Mouse (Mus musculus): ENCODE measurements around the gene Zcchc14.
A peak's percentile ranks its signal among the peaks of the same experiment; 100 is the strongest.

Gene Zcchc14

DNA sequence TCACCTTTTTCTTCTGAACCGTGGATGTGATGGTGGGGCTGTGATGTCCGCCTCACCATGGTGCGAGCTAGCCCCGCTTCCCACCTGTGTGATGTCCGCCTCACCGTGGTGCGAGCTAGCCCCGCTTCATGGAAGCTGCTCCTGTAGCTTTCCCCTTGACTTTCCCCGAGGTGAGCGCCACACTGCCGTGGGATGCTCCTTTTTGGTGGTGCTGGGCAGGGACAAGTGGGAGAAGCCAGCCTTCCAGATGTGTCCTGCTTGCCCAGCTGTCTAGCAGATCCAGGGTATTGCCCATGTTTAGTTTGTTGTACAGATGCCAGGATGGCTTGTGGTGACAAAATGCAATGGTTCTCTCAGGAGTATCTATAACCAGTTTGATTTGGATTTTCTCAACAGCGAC is 10.4 kb upstream of the Zcchc14 start:
- DNase-seq = no peak

DNA sequence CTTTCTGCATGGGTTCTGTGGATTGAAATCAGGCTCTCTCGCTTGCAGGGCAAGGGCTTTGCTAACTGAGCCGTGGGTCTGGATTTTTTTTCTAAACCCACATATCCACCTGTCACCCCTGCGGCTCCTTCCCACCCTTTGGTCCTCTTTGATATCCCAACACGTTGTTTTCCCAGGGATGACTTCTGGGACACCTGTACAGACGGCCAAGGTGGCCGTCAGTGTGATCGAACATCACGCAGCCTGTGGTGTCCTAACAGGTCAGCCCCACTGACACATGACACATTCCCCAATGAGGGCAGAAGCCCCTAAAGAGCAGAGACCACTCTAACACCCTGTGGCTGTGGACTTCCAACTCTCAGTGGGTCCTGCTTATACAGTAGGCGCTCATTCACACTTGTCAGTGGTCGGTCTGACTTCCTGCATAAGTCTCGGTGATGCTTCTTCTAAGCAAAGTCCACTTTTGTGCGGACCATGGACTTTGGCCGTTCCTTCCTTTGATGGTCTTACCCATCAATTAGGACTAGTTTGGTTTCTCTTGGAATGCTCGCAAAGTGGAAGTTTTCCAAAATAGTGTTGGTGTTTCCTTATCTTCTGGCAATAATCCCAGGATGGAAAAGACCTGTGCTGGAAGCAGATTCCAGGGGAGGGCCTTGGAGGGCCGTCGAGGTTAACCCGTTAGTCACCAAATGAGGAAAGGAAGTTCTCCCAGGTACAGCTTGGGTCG is 9.1 kb upstream of the Zcchc14 start:
- no peak for DNase-seq

DNA sequence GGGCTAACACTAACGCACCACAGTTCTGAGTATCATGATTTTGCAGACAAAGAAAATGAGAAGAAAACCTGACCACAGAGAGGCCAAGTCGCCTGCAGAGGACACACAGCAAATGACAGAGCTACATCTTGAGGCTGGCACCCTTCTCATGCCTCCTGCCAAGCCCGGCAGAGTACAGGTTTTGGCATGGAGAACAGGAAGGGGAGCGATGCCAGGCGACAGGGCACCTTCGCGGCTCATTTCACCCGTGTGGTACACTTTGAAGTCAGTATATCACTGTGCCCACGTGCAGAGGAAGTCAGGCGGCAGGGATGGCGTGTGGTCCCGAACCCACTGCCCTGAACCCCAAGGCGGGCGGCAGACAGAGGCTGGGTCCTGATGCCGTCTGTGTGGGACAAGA is 7.9 kb upstream of the Zcchc14 start:
- DNase-seq = no peak

DNA sequence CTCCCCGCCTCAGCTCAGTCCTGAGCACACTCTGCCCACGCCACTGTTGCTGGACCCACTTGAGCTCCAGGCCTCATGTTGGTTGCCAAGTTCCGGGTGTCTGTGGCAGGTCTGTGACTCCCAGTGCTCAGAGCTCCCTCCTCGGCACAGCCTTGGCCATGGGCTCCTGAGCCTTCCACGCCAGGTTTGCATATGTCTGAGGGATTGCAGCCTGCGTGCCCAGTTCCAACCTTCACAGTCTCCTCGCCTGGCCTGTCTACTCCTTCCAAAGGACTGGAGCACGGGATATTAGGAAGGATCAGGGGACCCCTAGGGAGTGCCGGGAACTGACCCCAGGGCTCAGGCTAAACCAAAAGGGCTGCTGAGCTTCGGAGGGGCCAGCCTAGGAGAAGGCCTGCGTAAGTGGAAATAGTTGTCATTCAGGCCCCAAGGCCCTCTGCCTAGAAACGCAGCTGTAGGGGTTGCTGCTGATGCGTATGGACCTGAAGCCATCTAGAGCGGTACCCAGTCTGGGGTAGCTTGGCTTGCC is 2.3 kb upstream of the Zcchc14 start:
- no peak for DNase-seq

DNA sequence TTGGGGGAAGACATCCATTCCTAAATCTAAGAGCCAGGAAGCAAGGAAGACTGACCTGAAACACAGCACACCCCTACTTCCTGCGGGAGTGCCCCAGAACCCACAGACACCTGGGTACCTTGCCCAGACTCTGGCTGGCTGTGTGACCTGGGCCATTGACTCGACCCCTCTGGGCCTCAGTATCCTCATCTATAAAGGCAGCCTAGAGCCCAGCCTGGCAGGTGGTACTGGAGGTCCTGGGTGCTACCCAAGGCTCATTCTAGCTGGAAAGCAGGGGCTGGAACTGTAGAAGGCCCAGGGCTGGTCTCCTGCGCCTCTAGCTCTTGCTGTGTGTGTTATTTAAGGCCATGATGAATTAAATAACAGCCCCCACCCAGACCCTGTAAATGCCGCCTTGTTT is 1.4 kb upstream of the Zcchc14 start:
- no peak for DNase-seq

DNA sequence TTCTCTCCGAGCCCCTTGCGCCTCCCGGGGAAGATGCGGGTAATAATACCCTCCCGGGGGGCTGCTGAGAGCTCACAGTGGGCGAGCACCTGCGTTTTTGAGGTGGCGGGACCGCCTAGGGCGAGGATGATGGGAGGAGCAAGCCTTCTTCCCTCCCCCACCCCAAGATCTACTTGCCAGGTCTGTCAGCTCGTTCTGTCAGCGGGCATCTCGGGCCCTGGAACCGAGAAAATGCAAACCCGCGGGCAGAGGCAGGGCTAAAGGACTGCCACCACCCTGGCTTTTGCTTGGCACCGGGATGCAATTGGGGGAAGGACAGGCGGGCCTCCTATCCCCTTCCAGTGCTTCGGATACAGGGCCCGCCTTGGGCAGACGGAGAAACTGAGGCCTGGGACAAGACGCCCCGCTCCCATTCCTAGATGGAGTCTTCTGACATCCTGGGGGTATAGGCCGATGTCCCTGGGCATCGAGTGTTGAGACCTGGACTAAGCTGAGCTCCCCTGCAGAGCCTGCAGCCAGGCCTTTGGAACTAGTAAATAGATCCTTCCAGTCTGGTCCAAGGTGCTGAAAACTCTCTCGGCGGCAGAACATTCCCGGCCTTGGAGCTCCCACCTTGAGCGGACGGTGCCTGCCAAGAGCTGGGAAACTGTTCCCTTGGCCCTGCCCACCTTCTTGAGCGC is 779 bp upstream of the Zcchc14 start:
- DNase-seq = no peak

DNA sequence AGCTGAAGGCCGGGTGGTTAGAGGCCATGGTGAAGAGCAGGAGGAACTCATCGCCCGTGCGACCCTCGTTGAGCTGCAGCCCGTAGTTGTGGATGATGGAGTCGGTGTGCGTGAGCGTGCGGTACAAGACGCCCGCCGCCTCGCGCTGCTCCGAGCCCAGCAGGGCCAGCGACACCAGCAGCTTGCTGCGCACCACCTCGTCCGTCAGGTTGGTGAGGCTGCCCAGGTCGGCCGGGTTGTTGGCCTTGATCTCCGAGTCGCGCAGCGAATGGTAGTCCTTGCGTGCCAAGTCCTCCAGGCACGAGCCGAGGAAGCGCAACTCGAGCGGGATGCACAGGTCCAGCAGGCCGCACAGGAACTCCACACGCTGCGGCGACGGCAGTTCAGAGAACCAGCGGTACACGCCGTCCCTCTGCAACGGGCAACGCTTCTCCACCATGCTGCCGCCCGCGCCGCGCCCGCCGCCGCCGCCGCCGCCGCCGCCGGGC is 783 bp downstream of the Zcchc14 start:
- DNase-seq = no peak

DNA sequence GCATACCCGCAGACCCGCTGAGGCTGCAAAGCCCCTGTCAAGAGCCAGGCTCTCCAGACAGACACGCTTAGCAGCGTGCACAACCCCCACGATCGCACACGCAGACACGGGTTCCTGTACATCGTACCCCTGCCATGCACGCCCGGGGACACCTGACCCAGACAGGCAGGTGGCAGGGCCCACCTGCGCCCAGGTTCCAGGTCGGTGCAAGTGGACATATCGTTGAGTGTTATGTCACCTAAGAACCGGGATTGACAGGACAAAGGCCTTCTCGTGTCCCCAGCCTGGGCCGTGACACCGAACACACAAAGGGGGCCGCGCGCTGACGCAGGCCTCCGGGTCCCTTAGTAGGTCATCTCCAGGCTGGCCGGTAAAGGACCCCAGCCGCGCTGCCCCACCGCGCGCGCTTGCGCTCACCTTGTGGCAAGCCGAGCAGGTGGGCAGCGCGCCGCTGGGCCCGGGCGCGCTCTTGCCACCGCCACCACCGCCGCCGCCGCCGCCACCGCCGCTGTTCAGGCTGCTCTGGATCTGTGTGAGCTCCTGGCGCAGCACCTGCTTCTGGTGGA is 1.3 kb downstream of the Zcchc14 start:
- no peak for DNase-seq

DNA sequence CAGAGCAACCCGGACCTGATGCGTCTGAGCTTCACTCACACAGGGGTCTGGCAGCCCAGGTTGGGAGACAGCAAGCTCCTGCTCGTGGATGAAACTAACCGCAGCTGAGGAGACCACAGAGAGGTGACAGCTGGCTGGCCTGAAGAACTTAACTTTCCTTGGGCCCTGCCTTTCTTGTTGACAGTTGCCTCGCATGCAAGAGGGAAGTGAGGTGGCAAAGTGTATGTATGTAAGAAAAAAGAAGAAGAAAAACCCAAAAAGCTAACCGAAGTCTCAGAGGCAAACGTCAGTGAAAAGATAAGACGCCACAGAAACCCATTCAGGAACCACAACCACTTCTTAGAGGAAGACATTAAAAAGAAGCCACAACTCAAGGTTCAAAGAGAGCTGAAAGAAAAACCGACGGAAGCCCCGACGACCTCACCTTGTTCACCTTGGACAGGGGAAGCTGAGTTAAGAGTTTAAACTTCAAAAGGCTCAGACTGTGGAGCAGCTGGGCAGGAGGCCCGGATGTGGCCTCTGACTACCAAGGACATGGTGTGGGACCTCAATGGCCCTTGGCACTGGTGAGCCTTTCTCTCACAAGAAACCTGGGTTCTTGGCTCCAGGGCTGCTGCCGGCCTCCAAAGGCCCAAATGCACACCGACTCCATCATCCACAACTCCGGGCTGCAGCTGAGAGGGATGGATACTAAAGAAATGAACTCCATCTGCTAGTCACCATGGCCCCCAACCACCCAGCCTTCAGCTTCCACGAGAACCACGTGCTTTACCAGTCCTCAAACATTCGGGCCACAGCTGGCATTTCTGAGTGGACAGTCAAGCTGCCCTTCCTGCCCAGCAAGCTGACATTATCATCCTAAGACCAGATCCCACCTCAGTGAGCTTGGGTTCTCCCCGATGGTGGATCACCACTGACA is 2.1 kb downstream of the Zcchc14 start:
- peak; percentile 10 for DNase-seq

DNA sequence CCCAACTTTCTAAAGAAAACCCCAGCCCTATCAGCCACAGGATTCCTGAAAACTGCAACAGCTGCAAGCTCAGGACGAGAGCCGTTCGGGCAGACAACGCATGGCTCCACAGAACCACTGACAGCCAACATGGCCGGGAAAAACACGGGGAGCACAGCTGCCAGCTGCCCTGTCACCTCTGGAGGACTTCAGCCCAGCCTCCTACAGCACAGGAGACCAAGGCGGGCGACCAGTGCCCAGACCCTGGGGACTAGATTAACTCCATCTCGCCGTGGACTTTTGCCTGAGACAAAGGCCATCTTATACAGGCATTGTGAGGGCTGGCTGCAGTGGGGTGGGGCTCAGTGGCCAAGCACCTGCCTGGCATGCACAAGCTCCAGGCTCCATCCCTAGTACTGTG is 2.8 kb downstream of the Zcchc14 start:
- DNase-seq = no peak

DNA sequence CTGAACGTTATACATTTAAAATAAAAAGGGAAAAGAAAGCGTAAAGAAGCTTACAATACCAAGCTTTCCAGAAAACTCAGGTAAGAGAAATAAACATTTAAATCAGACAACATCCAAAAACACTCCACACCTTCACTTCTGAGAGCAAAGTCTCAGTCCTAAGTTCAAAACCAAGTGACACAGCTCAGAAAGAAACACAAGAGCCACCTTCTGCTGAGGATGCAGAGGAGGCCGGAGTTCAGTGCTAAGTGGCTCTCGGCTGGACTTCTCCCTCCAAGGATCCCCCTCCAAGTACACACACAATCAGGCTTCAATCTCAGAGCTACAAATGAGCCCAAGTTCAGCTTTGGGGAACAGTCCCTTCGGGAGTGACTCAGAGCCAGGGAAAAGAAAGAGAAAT is 3.3 kb downstream of the Zcchc14 start:
- DNase-seq = no peak

DNA sequence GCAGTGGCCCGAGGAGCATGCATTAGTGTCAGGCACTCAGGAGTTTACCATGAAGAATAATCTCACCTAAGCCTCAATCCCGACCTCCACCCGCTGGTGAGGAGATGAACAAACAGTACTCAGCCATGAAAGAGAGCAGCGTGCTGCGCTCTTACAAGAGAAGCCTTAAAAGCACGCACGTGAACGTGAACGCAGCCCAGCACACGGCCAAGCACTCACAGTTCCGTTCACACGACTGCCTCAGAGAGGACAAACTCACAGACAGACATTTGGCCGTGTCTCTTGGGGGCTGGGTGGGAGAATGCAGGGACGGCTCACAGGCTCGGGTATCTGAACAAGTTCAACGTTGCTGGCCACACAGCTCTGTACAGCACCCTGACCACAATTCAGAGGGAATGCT is 4.2 kb downstream of the Zcchc14 start:
- no peak for DNase-seq

DNA sequence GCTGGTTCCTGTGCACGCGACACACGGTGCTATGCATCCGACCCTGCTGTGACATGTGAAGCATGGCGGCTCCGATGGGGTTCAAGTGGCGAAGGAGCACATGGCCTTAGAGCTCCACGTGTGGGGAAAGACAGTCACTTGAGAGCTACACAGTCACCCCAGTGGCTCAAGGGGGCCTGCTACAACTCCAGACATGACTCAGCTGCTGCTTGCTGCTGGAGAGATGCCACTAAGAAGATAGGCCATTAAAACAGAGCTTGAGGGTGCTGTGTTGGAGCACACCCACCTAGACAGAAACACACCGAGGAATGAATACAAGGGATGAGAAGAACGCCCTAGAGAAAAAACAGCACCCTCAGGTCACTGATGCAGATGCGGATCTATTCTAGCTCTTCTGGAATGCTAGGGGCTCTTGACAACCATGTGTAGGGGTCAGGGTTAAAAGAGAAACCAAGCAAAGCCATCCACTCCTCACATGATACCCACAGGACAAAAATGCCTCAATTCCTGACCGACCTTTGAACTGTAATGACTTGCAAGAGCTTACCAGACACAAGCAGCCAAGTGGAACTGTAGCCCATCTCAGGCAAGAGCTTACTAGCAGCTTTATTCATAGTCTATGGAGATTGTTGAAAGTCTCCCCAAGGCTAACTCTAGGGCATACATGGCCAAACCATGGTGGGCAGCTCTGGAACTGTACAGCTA is 5.0 kb downstream of the Zcchc14 start:
- no peak for DNase-seq

DNA sequence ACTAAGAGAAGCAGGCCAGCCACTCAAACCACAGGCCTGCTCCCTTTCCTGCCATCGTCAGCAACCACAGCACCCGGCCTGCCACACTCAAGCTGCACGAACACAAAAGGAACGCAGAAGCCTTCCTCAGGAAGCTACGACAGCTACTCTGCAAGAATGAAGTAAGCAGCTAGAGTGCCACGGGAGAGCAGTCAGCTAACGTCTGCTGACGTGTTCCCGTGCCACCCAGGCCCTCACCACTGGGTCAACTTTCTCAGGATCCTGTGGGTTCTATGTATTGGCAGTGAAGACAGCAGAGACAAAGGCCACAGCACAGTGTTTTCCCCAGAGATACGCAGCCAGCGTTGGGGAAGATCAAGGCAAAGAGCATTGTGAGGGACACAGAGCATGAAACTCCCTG is 9.3 kb downstream of the Zcchc14 start:
- DNase-seq = no peak

DNA sequence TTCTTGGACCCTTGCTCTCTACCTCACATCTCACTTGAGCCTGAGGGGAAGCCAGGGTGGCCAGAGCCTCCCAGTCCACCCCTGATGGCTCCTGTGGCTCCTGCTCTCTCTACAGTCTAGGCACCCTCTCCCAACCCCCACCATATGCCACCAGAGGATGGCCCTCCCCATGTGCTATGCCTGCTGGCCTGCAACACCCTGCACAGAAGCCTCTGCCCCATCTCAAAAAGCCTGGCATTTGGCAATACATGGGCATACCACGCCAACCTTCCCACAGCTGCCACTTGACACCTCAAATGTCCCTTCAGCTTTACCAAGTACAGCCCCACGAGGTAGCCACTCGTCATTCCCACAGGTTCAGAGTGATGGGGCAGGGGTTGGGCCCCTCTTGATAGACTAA is 9.9 kb downstream of the Zcchc14 start:
- no peak for DNase-seq

DNA sequence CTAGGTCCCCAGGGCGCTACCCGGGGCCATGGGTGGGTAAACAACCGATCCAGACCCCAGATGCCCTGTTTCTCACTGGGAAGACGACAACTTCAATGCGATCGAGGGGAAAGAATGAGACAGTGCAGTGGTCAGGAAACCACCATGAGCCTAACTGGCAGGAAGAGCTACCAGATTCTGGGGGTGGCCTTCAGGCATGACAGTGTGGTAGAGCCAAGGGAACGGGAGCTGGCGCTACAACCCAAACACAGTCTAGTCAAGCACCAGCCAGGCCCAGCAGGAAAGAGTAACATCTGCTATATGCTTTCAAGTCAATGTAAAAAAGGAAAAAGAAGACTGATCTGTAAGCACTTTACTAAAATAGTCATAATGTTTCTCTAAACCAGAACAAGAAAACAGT is 16.5 kb downstream of the Zcchc14 start:
- no peak for DNase-seq

DNA sequence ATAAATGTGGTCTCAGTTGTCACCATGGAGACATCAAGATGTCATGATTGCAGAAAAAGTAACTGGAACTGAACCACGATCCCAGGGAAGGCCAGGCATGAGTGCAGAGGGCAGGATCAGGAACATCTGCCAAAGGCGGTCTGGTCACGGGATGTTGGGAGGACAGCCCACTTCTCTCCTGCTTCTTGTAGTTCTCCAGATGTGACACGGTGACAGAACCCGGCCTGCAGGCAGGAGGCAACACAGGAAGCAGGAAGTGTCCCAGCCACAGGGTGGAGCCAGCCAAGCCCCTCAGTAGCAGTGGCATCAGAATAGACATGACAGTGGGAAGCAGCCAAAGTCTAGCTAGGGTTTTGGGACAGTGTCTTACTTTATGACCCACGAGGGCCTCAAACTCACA is 17.2 kb downstream of the Zcchc14 start:
- no peak for DNase-seq

DNA sequence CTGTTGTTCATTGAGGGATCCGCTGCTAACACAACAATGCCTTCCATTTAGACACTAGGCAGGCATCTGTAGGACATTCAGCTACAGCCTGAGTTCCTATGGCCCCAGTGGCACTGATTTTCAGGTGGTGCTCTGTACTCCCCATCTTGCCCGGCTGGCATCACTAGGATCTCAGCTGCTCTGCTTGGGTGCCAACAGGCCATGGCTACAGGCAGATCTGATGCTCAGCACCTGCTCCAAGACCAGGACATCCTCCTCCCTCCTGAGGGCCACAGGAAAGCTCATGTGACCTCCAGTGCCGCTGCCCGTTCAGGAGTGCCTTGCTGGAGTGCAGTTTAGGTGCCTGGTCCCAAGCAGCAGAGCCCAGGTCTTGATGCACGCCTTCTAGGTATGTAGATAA is 20.3 kb downstream of the Zcchc14 start:
- no peak for DNase-seq

DNA sequence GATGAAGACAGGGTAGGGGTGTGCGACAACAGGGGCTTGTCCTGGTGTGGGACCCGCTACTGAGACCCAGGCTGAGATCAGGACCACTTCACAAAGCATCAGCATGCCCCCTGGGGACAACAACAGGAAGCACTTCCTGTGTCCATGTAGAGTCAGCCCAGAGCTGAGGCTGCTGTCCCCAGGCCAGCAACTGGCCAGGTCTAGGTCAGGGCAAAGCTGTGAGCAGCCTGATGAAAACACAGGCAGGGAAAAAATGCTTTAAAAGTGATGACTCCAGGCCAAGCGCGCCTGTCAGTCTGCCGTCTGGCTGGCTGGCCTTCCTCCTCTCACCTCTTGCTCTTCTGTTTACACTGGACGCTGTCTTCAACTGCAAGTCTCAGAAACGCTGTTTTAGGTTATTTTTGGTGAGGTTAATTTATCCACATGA is 21.0 kb downstream of the Zcchc14 start:
- no peak for DNase-seq

DNA sequence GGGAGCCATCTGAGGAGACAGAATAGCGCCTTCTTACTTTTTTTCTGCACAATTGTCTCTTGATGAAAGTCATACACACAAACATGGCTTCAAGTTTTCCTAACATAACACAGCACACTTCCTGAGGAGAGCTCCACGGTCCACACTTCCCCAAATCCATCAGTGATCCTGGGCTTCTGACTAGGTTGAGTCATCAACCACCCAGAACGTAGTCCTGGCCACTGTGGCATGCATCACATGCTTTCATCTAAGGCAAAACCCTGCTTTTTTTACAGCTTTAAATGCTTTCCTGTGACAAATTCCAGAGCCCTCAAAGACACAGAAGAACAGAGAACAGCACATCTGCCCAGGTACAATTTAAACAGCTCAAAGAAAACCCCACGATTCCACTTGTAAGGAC is 24.0 kb downstream of the Zcchc14 start:
- DNase-seq = no peak

DNA sequence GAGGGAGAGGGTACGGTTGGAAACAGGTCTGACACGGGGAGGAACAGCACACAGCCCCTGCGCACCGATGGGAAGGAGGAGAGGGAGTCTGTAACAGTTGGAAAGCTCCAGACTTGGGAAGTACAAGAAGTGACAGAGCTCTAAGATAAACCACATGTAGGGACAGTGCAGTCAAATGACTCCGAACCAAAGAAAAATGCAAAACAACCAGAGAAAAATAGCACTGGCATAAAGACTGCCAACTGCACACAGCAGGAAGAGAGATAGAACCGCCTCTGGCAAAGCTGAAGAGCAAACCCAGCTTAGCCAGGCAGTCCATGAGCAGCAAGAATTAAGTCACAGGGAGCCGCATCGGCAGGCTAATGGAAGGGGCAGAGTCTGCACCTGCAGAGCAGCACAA is 29.7 kb downstream of the Zcchc14 start:
- DNase-seq = no peak

DNA sequence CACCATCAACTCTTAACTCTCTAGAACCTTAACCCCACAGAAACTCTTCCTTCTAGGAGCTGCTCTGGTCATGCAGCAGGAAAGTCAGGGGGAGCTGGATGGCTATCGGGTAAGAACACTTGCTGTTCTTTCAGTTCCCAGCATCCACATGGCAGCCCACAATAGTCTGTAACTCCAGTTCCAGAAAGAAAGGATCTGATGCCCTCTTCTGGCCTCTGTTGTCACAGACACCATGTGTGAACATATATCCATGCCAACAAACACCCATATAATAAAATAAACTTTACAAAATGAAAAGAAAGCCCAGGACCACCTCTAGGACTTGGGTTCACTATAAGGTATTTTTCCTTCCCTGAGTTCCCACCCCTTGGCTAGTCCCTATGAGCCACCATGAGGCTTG is 30.8 kb downstream of the Zcchc14 start:
- DNase-seq = no peak
